15 mouse cellular contexts compared by ENCODE assay signal in the genomic region with DNA sequence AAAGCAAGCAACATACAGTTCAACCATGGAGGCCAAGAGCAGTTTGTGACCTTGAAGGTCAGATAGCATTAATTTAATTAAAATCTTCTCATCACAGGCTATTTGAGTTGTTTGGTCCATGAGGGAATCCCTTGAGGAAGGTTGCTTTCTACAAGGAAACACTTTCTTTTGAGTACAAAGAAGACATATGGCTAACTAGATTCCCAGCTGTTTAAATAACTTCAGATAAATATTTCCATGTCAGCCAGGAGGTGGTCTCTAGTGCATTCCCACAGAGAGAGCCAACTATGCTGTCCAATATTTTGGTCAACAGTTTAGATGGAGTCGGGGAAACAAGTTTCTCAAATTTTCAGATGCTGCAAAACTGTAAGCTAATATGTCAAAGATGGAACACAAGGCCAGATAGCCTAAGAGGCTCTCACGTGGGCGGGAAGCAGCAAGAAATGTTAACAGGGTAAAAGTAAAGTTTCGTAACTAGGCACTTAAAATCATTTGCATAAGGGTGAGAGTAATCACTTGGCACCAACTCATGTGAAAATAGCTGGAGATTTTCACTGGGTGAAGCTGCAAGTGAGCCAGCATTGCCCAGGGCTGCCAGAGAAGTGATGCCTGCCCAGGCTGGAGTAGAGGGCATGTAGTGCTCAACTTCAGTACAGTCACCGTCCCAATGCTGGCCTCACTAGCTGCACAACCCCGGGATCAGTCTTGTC. TPM values are rescaled to one million over a fixed set of nuclear protein-coding genes. Genes with fewer than 3 reads are reported as not detected.
DNase-seq lines count a peak whose midpoint lies in the region; ATAC-seq and TF ChIP-seq lines count a peak whose summit lies in the region.
"Had no signal": no experiment of that assay in that cellular context is flagged by ENCODE, and none has a peak within 500 bp of the region (broad histone marks: within the 10 kb centered on the region; RNA-seq: fewer than 3 reads in every experiment).

No protein-coding gene starts in this region.

- TF ChIP-seq EP300 in lung, postnatal 0 days (IDR thresholded peaks at IDR 0.05) = peak; percentile 48

- 87% methylated on average over 6 of the region's 6 CpGs for WGBS in heart, embryonic 11.5 days (ENCODE audit: insufficient replicate concordance)
- WGBS in lung, postnatal 0 days = 49% methylated on average over 6 of the region's 6 CpGs

- no peak overlapping the region for H3K4me3 ChIP-seq in heart, embryonic 11.5 days (ENCODE audit: low read depth, low read length)
- H3K4me3 ChIP-seq in lung, postnatal 0 days (ENCODE audit: low read depth, low read length) = no peak overlapping the region
- H3K4me3 ChIP-seq: erythroblast, embryonic 14.5 days had no signal

- no peak overlapping the region for H3K4me2 ChIP-seq in heart, embryonic 11.5 days
- no peak overlapping the region for H3K4me2 ChIP-seq in lung, postnatal 0 days (replicated peaks; ENCODE audit: low read depth, low read length)

- H3K27me3 ChIP-seq in heart, embryonic 11.5 days (ENCODE audit: control insufficient read depth, insufficient read depth, low read length) = no peaks in the 10 kb centered on the region
- no peaks in the 10 kb centered on the region for H3K27me3 ChIP-seq in lung, postnatal 0 days (replicated peaks; ENCODE audit: insufficient read depth, low read length)

- peaks cover 4% of the 10 kb centered on the region; the same call in 1 of the 2 replicates for H3K4me1 ChIP-seq in heart, embryonic 11.5 days (ENCODE audit: control insufficient read depth, insufficient read depth, low read length)
- no peaks in the 10 kb centered on the region for H3K4me1 ChIP-seq in lung, postnatal 0 days (ENCODE audit: insufficient read depth, low read depth, low read length)

- H3K9ac ChIP-seq in heart, embryonic 11.5 days (ENCODE audit: low read depth, low read length) = no peak overlapping the region
- H3K9ac ChIP-seq in lung, postnatal 0 days (replicated peaks; ENCODE audit: low read depth) = no peak overlapping the region

- intact Hi-C loops in heart, postnatal 14 days (cut with DNase I) = no loop called here

- ATAC-seq in heart, embryonic 11.5 days (replicated peaks; ENCODE audit: insufficient number of reproducible peaks, low FRiP score, low TSS enrichment) = no peak
- peak; percentile 75 for ATAC-seq in lung, postnatal 0 days
- ATAC-seq in megakaryocyte progenitor cell, adult 5-6 weeks (replicated peaks; ENCODE audit: poor library complexity) = no peak

- peak; percentile 20 for DNase-seq in heart, adult 8-10 months (ENCODE audit: low spot score)
- peak; percentile 99 for DNase-seq in fat pad, adult 2 months (ENCODE audit: extremely low read depth, low read depth, low spot score)
- DNase-seq in heart, postnatal 14 days = peak; percentile 23 to 41
- peak; percentile 79 for DNase-seq in lung, postnatal 0 days (ENCODE audit: low spot score)
- no peak for DNase-seq in natural killer cell, adult 2 months (ENCODE audit: low spot score in 2 of 2)
- DNase-seq in embryo, embryonic 10 days (ENCODE audit: low spot score) = no peak
- DNase-seq: liver had no signal

- no peaks in the 10 kb centered on the region for H3K36me3 ChIP-seq in heart, embryonic 11.5 days (ENCODE audit: control insufficient read depth, insufficient read depth, low read length)
- H3K36me3 ChIP-seq in lung, postnatal 0 days (ENCODE audit: insufficient read depth, low read length) = no peaks in the 10 kb centered on the region

- no peak for TF ChIP-seq CTCF in lung, postnatal 0 days (IDR thresholded peaks at IDR 0.05)

- H3K27ac ChIP-seq in heart, embryonic 11.5 days (ENCODE audit: low read depth, low read length) = no peak overlapping the region
- H3K27ac ChIP-seq in lung, postnatal 0 days (ENCODE audit: low read length) = no peak overlapping the region

- no peaks in the 10 kb centered on the region for H3K9me3 ChIP-seq in heart, embryonic 11.5 days (replicated peaks; ENCODE audit: control insufficient read depth, low read length)
- no peaks in the 10 kb centered on the region for H3K9me3 ChIP-seq in lung, postnatal 0 days (ENCODE audit: low read length)

RNA-seq across cellular contexts. Expression of gene Gm6993, which starts 36.7 kb away (rescaled TPM):
- not detected for total RNA-seq in heart, adult 8-10 months (2022)
- not detected in 2 replicates for polyA plus RNA-seq in heart, embryonic 11.5 days (2014; fragmentation: Nextera tagmentation; extraction: Ambion mirVana)
- not detected for total RNA-seq in heart, postnatal 14 days (2021)
- polyA plus RNA-seq in lung, postnatal 0 days (2015; fragmentation: Nextera tagmentation; extraction: Ambion mirVana) = not detected in 2 replicates
- total RNA-seq in megakaryocyte progenitor cell, adult 5-6 weeks (2015) = not detected in 2 replicates
- total RNA-seq in megakaryocyte progenitor cell, adult 5-6 weeks (2017) = not detected in 2 replicates
- total RNA-seq: common myeloid progenitor, adult 5-6 weeks; gastrocnemius, postnatal 4 days; megakaryocyte-erythroid progenitor cell, adult 5-6 weeks had no signal
- polyA plus RNA-seq: brain, embryonic 14.5 days; erythroblast, embryonic 14.5 days; neural tube, embryonic 11.5 days had no signal

Comparison
In these comparisons a context has a peak if more than half of its experiments do, and no peak if none do; other contexts are left out.
1. DNase-seq: peak in heart, adult 8-10 months (single experiment), fat pad, adult 2 months (single experiment), heart, postnatal 14 days (2 of 2) and lung, postnatal 0 days (single experiment); none in natural killer cell, adult 2 months (0 of 2) and embryo, embryonic 10 days (single experiment).